Mouse (Mus musculus) stomach, embryonic 15.5 days (tissue): ENCODE results near the gene Vipr2. TPM values are rescaled to one million over a fixed set of nuclear protein-coding genes. Genes with fewer than 3 reads are reported as not detected.

Experiments used
- ATAC-seq: fragments of 200-750 bp; cut with Nextera tagmentation; 2 replicates; pipeline ENCODE4 v1.8.0; 2017; ENCODE audit warnings: low read depth, moderate number of reproducible peaks, moderate TSS enrichment; ENCODE audit not compliant: insufficient read depth, low FRiP score
- H3K27ac ChIP-seq: fragments of 300-500 bp; sonication (generic); 2 replicates; pipeline ENCODE4 v1.5.1; 2015; ENCODE audit warnings: mild to moderate bottlenecking, inconsistent platforms
- H3K27me3 ChIP-seq: fragments of 300-500 bp; sonication (generic); replicated peaks from 2 replicates; pipeline ENCODE4 v1.6.1; 2015; ENCODE audit warnings: inconsistent platforms
- H3K36me3 ChIP-seq: fragments of 300-500 bp; sonication (generic); 2 replicates; pipeline ENCODE4 v1.6.1; 2015; ENCODE audit warnings: inconsistent platforms
- H3K4me1 ChIP-seq: fragments of 300-500 bp; sonication (generic); 2 replicates; pipeline ENCODE4 v1.6.1; 2015; ENCODE audit warnings: inconsistent platforms
- H3K4me2 ChIP-seq: fragments of 300-500 bp; sonication (generic); 2 replicates; pipeline ENCODE4 v1.6.1; 2015; ENCODE audit warnings: mild to moderate bottlenecking, inconsistent platforms
- H3K4me3 ChIP-seq: fragments of 300-500 bp; sonication (generic); replicated peaks from 2 replicates; pipeline ENCODE4 v1.5.1; 2015; ENCODE audit warnings: inconsistent platforms
- H3K9ac ChIP-seq: fragments of 300-500 bp; sonication (generic); 2 replicates; pipeline ENCODE4 v1.6.1; 2015; ENCODE audit warnings: inconsistent platforms
- H3K9me3 ChIP-seq: fragments of 300-500 bp; sonication (generic); 2 replicates; pipeline ENCODE4 v1.6.1; 2016; ENCODE audit warnings: inconsistent platforms
- WGBS: fragments of 180-500 bp; shearing (Covaris S2); methylation state at CpG from one replicate; pipeline ENCODE4 v1.1.7; 2015; 5-methylcytosine and 5-hydroxymethylcytosine counted together
- polyA plus RNA-seq: library from polyadenylated mRNA; unstranded; fragments of >200 nt; fragmentation: Nextera tagmentation; extraction: Ambion mirVana; gene quantifications from 2 replicates; pipeline ENCODE4 v1.2.1, GENCODE M21; 2015

Vipr2 gene
- polyA plus RNA-seq, 1 experiment from 2014 or later = 6.3 TPM

- no peaks in the 10 kb centered on the region for H3K27me3 ChIP-seq
These were observed 63.1 kb downstream of the Vipr2 start for GRCm38 (mm10) chr12:116140605-116141004.

GRCm38 (mm10) chr12:116141816-116142215, 64.3 kb downstream of the Vipr2 start:
- H3K4me1 ChIP-seq = no peaks in the 10 kb centered on the region
- no peak for ATAC-seq
- no peaks in the 10 kb centered on the region for H3K27me3 ChIP-seq
- H3K9me3 ChIP-seq = no peaks in the 10 kb centered on the region
- H3K36me3 ChIP-seq = no peaks in the 10 kb centered on the region
- no peak overlapping the region for H3K27ac ChIP-seq
- 80% methylated on average over 2 of the region's 2 CpGs for WGBS
- no peak overlapping the region for H3K9ac ChIP-seq
- H3K4me2 ChIP-seq = no peak overlapping the region
- no peak overlapping the region for H3K4me3 ChIP-seq

More at GRCm38 (mm10) chr12:116140605-116141004, 63.1 kb downstream of the Vipr2 start:
- Histone ChIP-seq H3K9ac (no peak overlapping the region), H3K27ac (no peak overlapping the region), H3K9me3 (no peaks in the 10 kb centered on the region), H3K4me1 (no peaks in the 10 kb centered on the region), H3K4me2 (no peak overlapping the region), H3K36me3 (no peaks in the 10 kb centered on the region), H3K4me3 (no peak overlapping the region)
- ATAC-seq = no peak
- 84% methylated on average over 2 of the region's 2 CpGs for WGBS

GRCm38 (mm10) chr12:116142464-116142863, 64.9 kb downstream of the Vipr2 start:
- Histone ChIP-seq H3K4me2 (no peak overlapping the region), H3K9me3 (no peaks in the 10 kb centered on the region), H3K4me1 (no peaks in the 10 kb centered on the region), H3K36me3 (no peaks in the 10 kb centered on the region), H3K4me3 (no peak overlapping the region), H3K27ac (no peak overlapping the region), H3K27me3 (no peaks in the 10 kb centered on the region), H3K9ac (no peak overlapping the region)
- no peak for ATAC-seq
- WGBS = 84% methylated on average over 3 of the region's 3 CpGs

- Histone ChIP-seq H3K27me3 (no peaks in the 10 kb centered on the region), H3K36me3 (no peaks in the 10 kb centered on the region), H3K27ac (no peak overlapping the region), H3K4me2 (no peak overlapping the region), H3K4me3 (no peak overlapping the region), H3K9me3 (no peaks in the 10 kb centered on the region), H3K9ac (no peak overlapping the region), H3K4me1 (no peaks in the 10 kb centered on the region)
- 52% methylated on average over 5 of the region's 5 CpGs for WGBS
- no peak for ATAC-seq
These were observed 67.7 kb downstream of the Vipr2 start for GRCm38 (mm10) chr12:116145246-116145645.

GRCm38 (mm10) chr12:116145686-116146085, 68.2 kb downstream of the Vipr2 start:
- Histone ChIP-seq H3K27me3 (no peaks in the 10 kb centered on the region), H3K36me3 (no peaks in the 10 kb centered on the region), H3K9me3 (no peaks in the 10 kb centered on the region), H3K27ac (no peak overlapping the region), H3K4me3 (no peak overlapping the region), H3K4me1 (no peaks in the 10 kb centered on the region), H3K4me2 (no peak overlapping the region), H3K9ac (no peak overlapping the region)
- WGBS = 89% methylated on average over 1 of the region's 1 CpGs
- no peak for ATAC-seq

GRCm38 (mm10) chr12:116146996-116147634, 69.6 kb downstream of the Vipr2 start:
- Histone ChIP-seq H3K9me3 (no peaks in the 10 kb centered on the region), H3K27me3 (no peaks in the 10 kb centered on the region), H3K4me3 (no peak overlapping the region), H3K9ac (no peak overlapping the region), H3K27ac (no peak overlapping the region), H3K4me2 (no peak overlapping the region), H3K36me3 (no peaks in the 10 kb centered on the region), H3K4me1 (no peaks in the 10 kb centered on the region)
- no peak for ATAC-seq
- 62% methylated on average over 8 of the region's 8 CpGs for WGBS

- Histone ChIP-seq H3K9ac (no peak overlapping the region), H3K4me3 (no peak overlapping the region), H3K27me3 (no peaks in the 10 kb centered on the region), H3K27ac (no peak overlapping the region), H3K36me3 (no peaks in the 10 kb centered on the region), H3K4me1 (no peaks in the 10 kb centered on the region), H3K9me3 (no peaks in the 10 kb centered on the region), H3K4me2 (no peak overlapping the region)
- no peak for ATAC-seq
- WGBS = 86% methylated on average over 9 of the region's 9 CpGs
These were observed 75.4 kb downstream of the Vipr2 start for GRCm38 (mm10) chr12:116152866-116153428.

GRCm38 (mm10) chr12:116156792-116157532, 79.4 kb downstream of the Vipr2 start:
- no peak overlapping the region for H3K4me2 ChIP-seq
- H3K36me3 ChIP-seq = no peaks in the 10 kb centered on the region
- WGBS = 70% methylated on average over 7 of the region's 7 CpGs
- no peak for ATAC-seq
- H3K9ac ChIP-seq = no peak overlapping the region
- H3K27ac ChIP-seq = no peak overlapping the region
- H3K9me3 ChIP-seq = no peaks in the 10 kb centered on the region
- no peak overlapping the region for H3K4me3 ChIP-seq
- no peaks in the 10 kb centered on the region for H3K27me3 ChIP-seq
- H3K4me1 ChIP-seq = no peaks in the 10 kb centered on the region

GRCm38 (mm10) chr12:116159223-116159622, 81.7 kb downstream of the Vipr2 start:
- Histone ChIP-seq H3K36me3 (no peaks in the 10 kb centered on the region), H3K27ac (peak overlapping the region; percentile 44; the same call in 1 of the 2 replicates), H3K4me1 (no peaks in the 10 kb centered on the region), H3K9ac (no peak overlapping the region), H3K27me3 (no peaks in the 10 kb centered on the region), H3K9me3 (no peaks in the 10 kb centered on the region), H3K4me3 (no peak overlapping the region), H3K4me2 (no peak overlapping the region)
- peak; percentile 53; the same call in 1 of the 2 replicates for ATAC-seq
- WGBS = 50% methylated on average over 5 of the region's 5 CpGs

GRCm38 (mm10) chr12:116159695-116160094, 82.2 kb downstream of the Vipr2 start:
- WGBS = 59% methylated on average over 2 of the region's 2 CpGs
- no peaks in the 10 kb centered on the region for H3K36me3 ChIP-seq
- no peaks in the 10 kb centered on the region for H3K4me1 ChIP-seq
- H3K4me3 ChIP-seq = no peak overlapping the region
- H3K27ac ChIP-seq = peak overlapping the region; percentile 44; the same call in 1 of the 2 replicates
- no peak overlapping the region for H3K4me2 ChIP-seq
- H3K27me3 ChIP-seq = no peaks in the 10 kb centered on the region
- no peak overlapping the region for H3K9ac ChIP-seq
- ATAC-seq = no peak
- no peaks in the 10 kb centered on the region for H3K9me3 ChIP-seq

GRCm38 (mm10) chr12:116165368-116165767, 87.8 kb downstream of the Vipr2 start:
- Histone ChIP-seq H3K4me1 (no peaks in the 10 kb centered on the region), H3K4me2 (no peak overlapping the region), H3K9ac (no peak overlapping the region), H3K27ac (no peak overlapping the region), H3K9me3 (no peaks in the 10 kb centered on the region), H3K36me3 (no peaks in the 10 kb centered on the region), H3K4me3 (no peak overlapping the region), H3K27me3 (no peaks in the 10 kb centered on the region)
- ATAC-seq = no peak

- Histone ChIP-seq H3K4me3 (no peak overlapping the region), H3K9me3 (no peaks in the 10 kb centered on the region), H3K4me1 (no peaks in the 10 kb centered on the region), H3K36me3 (no peaks in the 10 kb centered on the region), H3K4me2 (no peak overlapping the region), H3K27me3 (no peaks in the 10 kb centered on the region), H3K9ac (no peak overlapping the region), H3K27ac (no peak overlapping the region)
- WGBS = 53% methylated on average over 5 of the region's 5 CpGs
- no peak for ATAC-seq
These were observed 92.1 kb downstream of the Vipr2 start for GRCm38 (mm10) chr12:116169666-116170065.
